Mouse (Mus musculus): ENCODE results near the gene Rpl35.

DNA sequence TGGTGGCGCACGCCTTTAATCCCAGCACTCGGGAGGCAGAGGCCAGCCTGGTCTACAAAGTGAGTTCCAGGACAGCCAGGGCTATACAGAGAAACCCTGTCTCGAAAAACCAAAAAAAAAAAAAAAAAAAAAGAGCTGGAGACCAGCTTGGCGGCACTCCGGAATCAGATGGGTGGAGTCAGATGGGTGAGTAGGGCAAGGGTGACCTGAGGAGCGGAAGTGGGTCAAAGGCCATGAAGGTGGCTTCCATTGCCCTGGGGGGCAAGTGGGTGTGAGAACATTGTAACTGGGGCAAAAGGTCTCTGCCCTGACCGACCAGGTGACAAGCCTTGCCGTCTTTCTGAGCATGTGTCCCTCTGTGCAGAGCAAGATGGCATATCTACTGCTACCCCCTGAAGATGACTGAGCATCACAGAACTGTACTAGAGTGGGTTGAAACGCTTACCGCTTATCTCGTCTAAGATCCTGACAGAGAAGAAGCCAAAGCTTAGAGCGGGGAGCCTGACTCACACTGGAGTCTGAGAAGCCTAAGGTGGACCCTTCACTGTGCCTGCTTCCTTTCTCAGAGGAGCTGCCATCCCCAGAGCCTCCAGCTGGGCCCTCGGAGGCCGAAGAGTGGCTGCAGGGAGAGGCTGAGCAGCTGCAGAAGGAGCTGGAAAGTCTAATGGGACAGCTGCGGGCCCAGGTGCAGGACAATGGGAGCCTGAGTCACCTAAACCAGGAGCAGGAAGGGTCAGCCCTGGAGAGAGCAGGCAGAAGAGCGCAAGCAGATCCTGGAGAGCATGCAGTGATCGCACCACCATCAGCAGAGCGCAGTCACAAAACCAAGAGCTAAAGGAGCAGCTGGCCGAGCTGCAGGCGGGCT is 29.3 kb downstream of the Rpl35 start:
- TF ChIP-seq CTCF (IDR thresholded peaks at IDR 0.05; ENCODE audit: low read depth, low read length) (no peak), POLR2A (IDR thresholded peaks at IDR 0.05; ENCODE audit: extremely low read depth, insufficient read depth, low read length) (no peak)
